Mouse (Mus musculus) E14TG2a.4 (cell line): ENCODE results near the gene Myo3b.

Source experiments
- H3K27me3 ChIP-seq: 2 replicates; pipeline ENCODE4 v1.6.1; 2014; ENCODE audit warnings: low read length, control low read depth; ENCODE audit not compliant: insufficient read depth
- H3K36me3 ChIP-seq: 2 replicates; pipeline ENCODE4 v1.6.1; 2014; ENCODE audit warnings: low read length, control low read depth; ENCODE audit not compliant: insufficient read depth
- H3K4me1 ChIP-seq: replicated peaks from 2 replicates; pipeline ENCODE4 v1.6.1; 2014; ENCODE audit warnings: low read depth, low read length, control low read depth
- H3K4me3 ChIP-seq: replicated peaks from 2 replicates; pipeline ENCODE4 v1.5.1; 2014; ENCODE audit warnings: mild to moderate bottlenecking, low read length
- H3K9me3 ChIP-seq: 2 replicates; pipeline ENCODE4 v1.6.1; 2014; ENCODE audit warnings: low read length, control low read depth
- CTCF ChIP-seq: conservative IDR thresholded peaks from 2 replicates; pipeline ENCODE4 v1.5.1; 2014; ENCODE audit warnings: low read length
- NANOG ChIP-seq: IDR thresholded peaks from 2 replicates; pipeline ENCODE4 v1.6.1; 2014; ENCODE audit warnings: borderline replicate concordance, low read length, mixed read lengths
- POU5F1 ChIP-seq: IDR thresholded peaks from 2 replicates; pipeline ENCODE4 v1.6.1; 2014; ENCODE audit warnings: low read length, borderline replicate concordance

Gene Myo3b

GRCm38 (mm10) chr2:70182150-70182670, 143.3 kb downstream of the Myo3b start:
- H3K27me3 ChIP-seq: no peaks in the 10 kb centered on the region
- no peaks in the 10 kb centered on the region for H3K9me3 ChIP-seq
- no peak for TF ChIP-seq NANOG
- TF ChIP-seq CTCF: no peak
- TF ChIP-seq POU5F1: no peak
- no peaks in the 10 kb centered on the region for H3K36me3 ChIP-seq
- H3K4me1 ChIP-seq: peaks cover 7% of the 10 kb centered on the region
- no peak overlapping the region for H3K4me3 ChIP-seq

DNA sequence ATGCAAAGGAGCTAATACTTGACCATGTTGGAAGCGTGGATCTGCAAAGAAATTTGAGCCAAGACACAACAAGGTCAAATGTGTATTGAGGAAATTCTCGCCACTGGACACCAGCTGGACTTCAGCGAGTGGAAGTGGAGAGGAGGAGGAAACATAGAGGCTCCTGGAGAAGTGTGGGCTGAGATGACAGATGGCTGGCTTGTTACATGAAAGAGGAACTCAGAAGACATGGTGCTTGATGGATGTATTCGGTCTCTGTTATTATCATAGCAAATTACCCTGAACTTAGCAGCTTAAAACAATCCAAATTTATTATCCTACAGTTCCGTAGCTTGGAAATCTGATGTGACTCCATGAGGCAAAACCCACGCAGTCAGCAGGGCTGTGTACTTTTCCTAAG, 148.1 kb downstream of the Myo3b start:
- TF ChIP-seq NANOG: no peak
- TF ChIP-seq POU5F1: no peak
- no peak for TF ChIP-seq CTCF
- Histone ChIP-seq H3K36me3 (no peaks in the 10 kb centered on the region), H3K4me1 (peaks cover 12% of the 10 kb centered on the region)

GRCm38 (mm10) chr2:70195418-70196248, 156.7 kb downstream of the Myo3b start:
- Histone ChIP-seq H3K36me3 (no peaks in the 10 kb centered on the region), H3K4me3 (no peak overlapping the region), H3K27me3 (no peaks in the 10 kb centered on the region), H3K9me3 (no peaks in the 10 kb centered on the region), H3K4me1 (peaks cover under 1% of the 10 kb centered on the region; the same call in 1 of the 2 replicates)
- TF ChIP-seq POU5F1: no peak
- TF ChIP-seq NANOG: no peak
- no peak for TF ChIP-seq CTCF

More for the DNA sequence above, 148.1 kb downstream of the Myo3b start:
- no peaks in the 10 kb centered on the region for H3K27me3 ChIP-seq
- H3K4me3 ChIP-seq: no peak overlapping the region
- H3K9me3 ChIP-seq: no peaks in the 10 kb centered on the region

DNA sequence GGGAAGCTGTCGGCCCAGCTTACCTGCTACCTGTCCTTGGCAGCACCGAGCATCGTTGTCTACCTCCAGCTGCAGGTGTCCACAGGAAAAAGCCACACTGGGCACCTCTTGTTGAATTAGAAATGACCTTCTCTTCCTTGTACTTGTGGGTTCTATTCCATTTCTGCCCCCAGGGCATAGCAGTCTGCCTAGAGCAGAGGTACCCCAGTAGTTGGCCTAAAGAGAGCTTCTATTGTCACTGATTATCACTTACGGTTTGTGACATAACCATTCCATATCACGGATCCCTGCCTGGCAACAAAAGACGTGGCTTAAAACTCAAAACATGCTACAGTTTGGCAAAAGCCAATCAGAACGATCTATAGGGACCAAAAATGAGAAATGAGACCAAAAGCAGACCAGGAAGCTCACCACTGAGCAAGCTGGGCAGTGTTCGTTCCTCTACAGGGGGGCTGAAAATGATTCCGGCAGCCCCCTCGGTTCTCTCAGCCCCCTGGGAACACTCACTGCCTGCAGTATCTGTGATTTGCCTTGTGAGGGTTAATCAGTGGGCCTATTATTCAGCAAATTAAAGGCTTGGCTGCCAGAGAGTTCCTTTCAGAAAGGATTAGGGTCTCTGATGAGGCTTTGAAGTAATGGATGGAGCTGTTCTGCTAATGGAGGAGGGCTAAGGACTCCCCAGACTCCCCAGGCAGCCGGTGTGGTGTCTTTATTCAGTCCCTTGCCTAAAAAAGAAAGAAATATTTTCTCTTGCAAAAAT, 163.1 kb downstream of the Myo3b start:
- no peaks in the 10 kb centered on the region for H3K36me3 ChIP-seq
- H3K4me1 ChIP-seq: no peaks in the 10 kb centered on the region
- TF ChIP-seq CTCF (no peak), POU5F1 (no peak), NANOG (no peak)
- H3K4me3 ChIP-seq: no peak overlapping the region
- no peaks in the 10 kb centered on the region for H3K9me3 ChIP-seq
- 0 out of 2 replicates have a peak, but pooled peaks cover 4% of the 10 kb centered on the region for H3K27me3 ChIP-seq

DNA sequence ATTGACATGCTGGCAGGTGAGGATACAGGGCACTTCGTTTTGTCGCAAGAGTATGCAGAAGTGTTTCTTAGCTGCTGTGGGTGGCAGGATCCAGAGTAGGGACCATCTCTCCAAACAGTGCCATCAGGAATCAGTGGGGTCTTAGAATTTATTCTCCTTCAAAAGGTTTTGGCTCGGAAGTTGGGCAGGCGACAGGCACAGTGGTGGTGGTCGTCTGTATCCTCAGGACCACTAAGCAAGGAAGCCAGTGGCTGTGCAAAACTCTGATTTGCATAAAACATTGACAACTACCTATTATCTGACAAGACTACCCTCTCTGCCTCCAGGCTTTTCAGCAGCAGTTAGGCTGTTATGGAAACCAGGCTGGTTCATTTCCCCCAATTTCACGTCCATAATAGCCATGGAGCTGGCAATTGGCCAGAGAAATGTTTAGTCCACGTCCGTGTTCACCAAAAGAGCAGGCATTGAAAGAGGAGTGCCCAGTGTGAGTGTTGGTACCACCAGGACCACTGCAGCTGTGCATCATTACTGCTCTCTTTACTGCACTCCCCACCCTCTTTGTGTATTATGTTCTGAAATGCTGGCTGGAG, 163.7 kb downstream of the Myo3b start:
- TF ChIP-seq POU5F1 (no peak), NANOG (no peak), CTCF (no peak)
- H3K4me1 ChIP-seq: no peaks in the 10 kb centered on the region
- 0 out of 2 replicates have a peak, but pooled peaks cover 4% of the 10 kb centered on the region for H3K27me3 ChIP-seq
- no peaks in the 10 kb centered on the region for H3K9me3 ChIP-seq
- H3K36me3 ChIP-seq: no peaks in the 10 kb centered on the region
- no peak overlapping the region for H3K4me3 ChIP-seq

DNA sequence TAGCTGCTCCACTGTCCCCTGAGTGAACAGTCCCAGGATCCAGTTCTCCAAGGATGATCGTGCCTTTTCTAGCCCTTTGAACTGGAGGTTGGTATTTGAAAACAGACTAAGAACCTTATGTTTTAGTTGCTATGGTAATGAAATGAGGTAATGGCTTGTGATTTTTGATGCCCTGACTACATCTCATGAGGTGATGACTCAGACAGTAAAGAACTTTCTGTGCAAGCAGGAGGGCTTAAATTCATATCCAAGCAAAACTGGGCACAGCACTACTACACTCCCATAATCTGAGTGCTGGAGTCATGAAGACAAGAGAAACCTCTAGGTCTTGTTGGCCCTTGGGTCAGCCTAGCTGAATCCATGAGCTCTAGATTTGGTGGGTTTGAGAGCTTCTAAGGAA, 169.5 kb downstream of the Myo3b start:
- H3K27me3 ChIP-seq: 0 out of 2 replicates have a peak, but pooled peaks cover 4% of the 10 kb centered on the region
- no peak for TF ChIP-seq NANOG
- TF ChIP-seq CTCF: no peak
- TF ChIP-seq POU5F1: no peak
- peaks cover 17% of the 10 kb centered on the region for H3K9me3 ChIP-seq
- no peak overlapping the region for H3K4me3 ChIP-seq
- H3K36me3 ChIP-seq: no peaks in the 10 kb centered on the region
- H3K4me1 ChIP-seq: no peaks in the 10 kb centered on the region

- H3K4me3 ChIP-seq: no peak overlapping the region
- TF ChIP-seq POU5F1 (no peak), NANOG (no peak), CTCF (no peak)
- no peaks in the 10 kb centered on the region for H3K4me1 ChIP-seq
- 0 out of 2 replicates have a peak, but pooled peaks cover 3% of the 10 kb centered on the region for H3K27me3 ChIP-seq
- peaks cover 17% of the 10 kb centered on the region for H3K9me3 ChIP-seq
- no peaks in the 10 kb centered on the region for H3K36me3 ChIP-seq
Measured at GRCm38 (mm10) chr2:70209790-70210189, 170.9 kb downstream of the Myo3b start.

GRCm38 (mm10) chr2:70210427-70211332, 171.8 kb downstream of the Myo3b start:
- Histone ChIP-seq H3K27me3 (no peaks in the 10 kb centered on the region), H3K4me3 (no peak overlapping the region), H3K36me3 (no peaks in the 10 kb centered on the region), H3K9me3 (peaks cover 17% of the 10 kb centered on the region), H3K4me1 (no peaks in the 10 kb centered on the region)
- TF ChIP-seq POU5F1 (no peak), NANOG (no peak), CTCF (no peak)
